In genomic region chr9:75271539-75271938, GRCm38 (mm10) we compare ENCODE assay signal across 20 mouse cellular contexts. TPM values are rescaled to one million over a fixed set of nuclear protein-coding genes. Genes with fewer than 3 reads are reported as not detected.
DNase-seq lines count a peak whose midpoint lies in the region; ATAC-seq lines count a peak whose summit lies in the region.
"Had no signal": no experiment of that assay in that cellular context is flagged by ENCODE, and none has a peak within 500 bp of the region (broad histone marks: within the 10 kb centered on the region; RNA-seq: fewer than 3 reads in every experiment).

No protein-coding gene starts in this region.

- 94% methylated on average over 8 of the region's 8 CpGs for WGBS in forebrain, embryonic 13.5 days

- no peak overlapping the region for H3K4me3 ChIP-seq in forebrain, embryonic 13.5 days
- H3K4me3 ChIP-seq: embryonic facial prominence, embryonic 10.5 days; heart, embryonic 15.5 days; hindbrain, embryonic 10.5 days had no signal

- no peak overlapping the region for H3K4me2 ChIP-seq in forebrain, embryonic 13.5 days
- H3K4me2 ChIP-seq: heart, embryonic 11.5 days; heart, embryonic 15.5 days; hindbrain, embryonic 14.5 days had no signal

- H3K27ac ChIP-seq in forebrain, embryonic 13.5 days = no peak overlapping the region
- H3K27ac ChIP-seq: embryonic facial prominence, embryonic 10.5 days; heart, embryonic 15.5 days; hindbrain, embryonic 10.5 days; hindbrain, embryonic 14.5 days had no signal

- H3K27me3 ChIP-seq in forebrain, embryonic 13.5 days = no peaks in the 10 kb centered on the region
- H3K27me3 ChIP-seq: heart, embryonic 15.5 days had no signal

- peak; percentile 40 for DNase-seq in CD4-positive helper T cell, adult 2 months (ENCODE audit: low read depth, low spot score)
- DNase-seq in MEL-GATA-1-ER (ENCODE audit: extremely low read depth, low read depth) = peak; percentile 81
- peak; percentile 25 for DNase-seq in induced T-regulatory cell, adult 2 months (ENCODE audit: low read depth)
- DNase-seq in naive thymus-derived CD4-positive, alpha-beta T cell, adult 2 months (ENCODE audit: low read depth) = peak; percentile 65
- DNase-seq in adrenal gland, adult 8-10 months = no peak
- DNase-seq in ovary, postnatal 36 days (ENCODE audit: low spot score) = no peak
- DNase-seq: adrenal gland, postnatal 25 days; cerebellum, adult 18-20 months; cerebellum, adult 9-11 months; cerebellum, postnatal 36 days; heart, adult 18-20 months; heart, postnatal 14 days; kidney, adult 11 months had no signal

- H3K9me3 ChIP-seq in forebrain, embryonic 13.5 days (replicated peaks) = no peaks in the 10 kb centered on the region
- H3K9me3 ChIP-seq: embryonic facial prominence, embryonic 10.5 days; heart, embryonic 15.5 days; hindbrain, embryonic 10.5 days had no signal

- no peak for ATAC-seq in forebrain, embryonic 13.5 days
- ATAC-seq: forebrain, embryonic 14.5 days had no signal

- no peak overlapping the region for H3K9ac ChIP-seq in forebrain, embryonic 13.5 days
- H3K9ac ChIP-seq: heart, embryonic 15.5 days; hindbrain, embryonic 14.5 days had no signal

- no peaks in the 10 kb centered on the region for H3K4me1 ChIP-seq in forebrain, embryonic 13.5 days
- H3K4me1 ChIP-seq: heart, embryonic 15.5 days had no signal

- H3K36me3 ChIP-seq in forebrain, embryonic 13.5 days (ENCODE audit: poor library complexity, severe bottlenecking) = no peaks in the 10 kb centered on the region
- H3K36me3 ChIP-seq: embryonic facial prominence, embryonic 10.5 days; heart, embryonic 15.5 days; hindbrain, embryonic 10.5 days had no signal

RNA-seq across cellular contexts. Expression of gene Gnb5, which starts 34.5 kb away (rescaled TPM):
- 36.2 and 37.9 TPM in 2 replicates for polyA plus RNA-seq in forebrain, embryonic 13.5 days (2015; fragmentation: Nextera tagmentation; extraction: Ambion mirVana)
- 10 to 100 TPM; 56.0 to 79.4 (median 66.8) TPM for total RNA-seq in adrenal gland, adult 8-10 months (2022)

RNA-seq across cellular contexts. Expression of gene Myo5c, which starts 39.7 kb away (rescaled TPM):
- 0.21 and 0.28 TPM in 2 replicates for polyA plus RNA-seq in forebrain, embryonic 13.5 days (2015; fragmentation: Nextera tagmentation; extraction: Ambion mirVana)
- total RNA-seq in adrenal gland, adult 8-10 months (2022) = 1 to 10 TPM; 1.8 to 2.9 (median 2.3) TPM

Comparison
In these comparisons a context has a peak if more than half of its experiments do, and no peak if none do; other contexts are left out.
1. DNase-seq: peak in CD4-positive helper T cell, adult 2 months (single experiment), MEL-GATA-1-ER (single experiment), induced T-regulatory cell, adult 2 months (single experiment) and naive thymus-derived CD4-positive, alpha-beta T cell, adult 2 months (single experiment); none in adrenal gland, adult 8-10 months (single experiment) and ovary, postnatal 36 days (single experiment).